Mouse (Mus musculus): ENCODE measurements around the gene Gbp7.

DNA sequence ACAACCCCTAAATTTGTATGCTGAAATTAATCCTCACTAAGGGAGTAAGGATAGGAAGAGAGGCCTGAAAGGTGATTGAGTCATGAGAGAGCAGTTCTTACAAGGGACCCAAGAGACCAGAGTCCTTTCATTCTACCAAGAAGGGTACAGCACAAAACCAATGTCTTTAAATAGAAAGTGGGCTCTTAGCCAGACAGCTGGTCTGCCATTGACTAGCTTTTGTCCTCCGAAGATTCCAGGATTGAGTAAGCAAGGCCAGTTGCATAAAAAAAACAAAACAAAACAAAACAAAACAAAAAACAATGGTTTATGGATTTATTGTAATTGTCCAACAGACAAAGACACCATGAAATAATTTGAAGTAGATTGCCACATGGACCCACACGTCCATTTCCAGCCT, 58.7 kb downstream of the Gbp7 start:
- TF ChIP-seq CTCF (IDR thresholded peaks at IDR 0.05; ENCODE audit: low read depth), result no peak
- TF ChIP-seq EP300 (IDR thresholded peaks at IDR 0.05; ENCODE audit: low read depth), result no peak

All from heart, postnatal 0 days (tissue).